ENCODE assay signal across 13 mouse cellular contexts in genomic region chr1:89137086-89137816, GRCm38 (mm10).
A peak's percentile ranks its signal among the peaks of the same experiment; 100 is the strongest.
DNase-seq lines count a peak whose midpoint lies in the region; ATAC-seq and TF ChIP-seq lines count a peak whose summit lies in the region.
"Had no signal": no experiment of that assay in that cellular context is flagged by ENCODE, and none has a peak within 500 bp of the region (broad histone marks: within the 10 kb centered on the region; RNA-seq: fewer than 3 reads in every experiment).

No protein-coding gene starts in this region.

- no peak overlapping the region for H3K4me3 ChIP-seq in forebrain, embryonic 15.5 days
- no peak overlapping the region for H3K4me3 ChIP-seq in forebrain, embryonic 13.5 days
- no peak overlapping the region for H3K4me3 ChIP-seq in kidney, embryonic 16.5 days (ENCODE audit: low read length)
- no peak overlapping the region for H3K4me3 ChIP-seq in neural tube, embryonic 11.5 days (ENCODE audit: low read depth, low read length)
- H3K4me3 ChIP-seq in stomach, postnatal 0 days (ENCODE audit: low read depth, low read length), result no peak overlapping the region
- H3K4me3 ChIP-seq: embryonic facial prominence, embryonic 15.5 days; liver, embryonic 15.5 days had no signal

- no peak for TF ChIP-seq CTCF in stomach, postnatal 0 days (IDR thresholded peaks at IDR 0.05; ENCODE audit: low read depth)

- WGBS in forebrain, embryonic 15.5 days, result 81% methylated on average over 13 of the region's 13 CpGs
- WGBS in forebrain, embryonic 13.5 days, result 85% methylated on average over 13 of the region's 13 CpGs
- WGBS in kidney, embryonic 16.5 days, result 50% methylated on average over 13 of the region's 13 CpGs
- 84% methylated on average over 13 of the region's 13 CpGs for WGBS in neural tube, embryonic 11.5 days
- 82% methylated on average over 13 of the region's 13 CpGs for WGBS in stomach, postnatal 0 days

- no peak for DNase-seq in kidney, postnatal 25 days
- DNase-seq in neural tube, embryonic 11.5 days (ENCODE audit: low spot score), result no peak
- DNase-seq in neural tube, embryonic 10.5 days (ENCODE audit: extremely low spot score, low spot score), result no peak
- DNase-seq in stomach, postnatal 0 days (ENCODE audit: low spot score), result no peak
- DNase-seq in B cell, adult 2 months, result no peak
- DNase-seq: cerebellum, adult 9-11 months; thymus, postnatal 14 days had no signal

- TF ChIP-seq EP300 in stomach, postnatal 0 days (optimal IDR thresholded peaks at IDR 0.05), result no peak

- no peak overlapping the region for H3K9ac ChIP-seq in forebrain, embryonic 15.5 days (replicated peaks)
- no peak overlapping the region for H3K9ac ChIP-seq in forebrain, embryonic 13.5 days
- H3K9ac ChIP-seq in kidney, embryonic 16.5 days (replicated peaks; ENCODE audit: low read length), result no peak overlapping the region
- H3K9ac ChIP-seq in neural tube, embryonic 11.5 days (ENCODE audit: low read length), result no peak overlapping the region
- no peak overlapping the region for H3K9ac ChIP-seq in stomach, postnatal 0 days (ENCODE audit: low read length)
- H3K9ac ChIP-seq: embryonic facial prominence, embryonic 15.5 days; liver, embryonic 15.5 days had no signal

- no peaks in the 10 kb centered on the region for H3K27me3 ChIP-seq in forebrain, embryonic 15.5 days
- no peaks in the 10 kb centered on the region for H3K27me3 ChIP-seq in forebrain, embryonic 13.5 days
- H3K27me3 ChIP-seq in kidney, embryonic 16.5 days (ENCODE audit: insufficient read depth, low read length), result no peaks in the 10 kb centered on the region
- H3K27me3 ChIP-seq in neural tube, embryonic 11.5 days (ENCODE audit: control insufficient read depth, insufficient read depth, low read length), result no peaks in the 10 kb centered on the region
- H3K27me3 ChIP-seq in stomach, postnatal 0 days (ENCODE audit: control insufficient read depth, insufficient read depth, low read length), result no peaks in the 10 kb centered on the region
- H3K27me3 ChIP-seq: embryonic facial prominence, embryonic 15.5 days; liver, embryonic 15.5 days had no signal

- no peak overlapping the region for H3K27ac ChIP-seq in forebrain, embryonic 15.5 days (replicated peaks)
- H3K27ac ChIP-seq in forebrain, embryonic 13.5 days, result no peak overlapping the region; the same call in 1 of the 2 replicates
- no peak overlapping the region for H3K27ac ChIP-seq in kidney, embryonic 16.5 days (ENCODE audit: low read length)
- 0 out of 2 replicates have a peak overlapping the region, but pooled peaks have one; percentile 23 for H3K27ac ChIP-seq in neural tube, embryonic 11.5 days (ENCODE audit: low read depth, low read length)
- no peak overlapping the region for H3K27ac ChIP-seq in stomach, postnatal 0 days (replicated peaks)
- H3K27ac ChIP-seq: embryonic facial prominence, embryonic 15.5 days; liver, embryonic 15.5 days; macrophage had no signal

- no peaks in the 10 kb centered on the region for H3K36me3 ChIP-seq in forebrain, embryonic 15.5 days
- H3K36me3 ChIP-seq in forebrain, embryonic 13.5 days (ENCODE audit: poor library complexity, severe bottlenecking), result peaks cover 12% of the 10 kb centered on the region
- peaks cover 15% of the 10 kb centered on the region for H3K36me3 ChIP-seq in kidney, embryonic 16.5 days (ENCODE audit: insufficient read depth, low read length)
- H3K36me3 ChIP-seq in neural tube, embryonic 11.5 days (ENCODE audit: control insufficient read depth, insufficient read depth, low read length), result peaks cover 5% of the 10 kb centered on the region
- H3K36me3 ChIP-seq in stomach, postnatal 0 days (ENCODE audit: control insufficient read depth, insufficient read depth, low read length), result peaks cover 3% of the 10 kb centered on the region; the same call in 1 of the 2 replicates
- H3K36me3 ChIP-seq: liver, embryonic 15.5 days had no signal

- H3K4me2 ChIP-seq in forebrain, embryonic 15.5 days (replicated peaks), result no peak overlapping the region
- H3K4me2 ChIP-seq in forebrain, embryonic 13.5 days, result no peak overlapping the region
- no peak overlapping the region for H3K4me2 ChIP-seq in kidney, embryonic 16.5 days (replicated peaks; ENCODE audit: low read depth, low read length)
- H3K4me2 ChIP-seq in neural tube, embryonic 11.5 days (ENCODE audit: low read depth), result no peak overlapping the region
- H3K4me2 ChIP-seq in stomach, postnatal 0 days (replicated peaks; ENCODE audit: low read depth), result no peak overlapping the region
- H3K4me2 ChIP-seq: embryonic facial prominence, embryonic 15.5 days; liver, embryonic 15.5 days had no signal

- peaks cover 22% of the 10 kb centered on the region for H3K4me1 ChIP-seq in forebrain, embryonic 15.5 days
- H3K4me1 ChIP-seq in forebrain, embryonic 13.5 days, result peaks cover 28% of the 10 kb centered on the region
- H3K4me1 ChIP-seq in kidney, embryonic 16.5 days (ENCODE audit: insufficient read depth, low read length), result peaks cover 38% of the 10 kb centered on the region
- no peaks in the 10 kb centered on the region for H3K4me1 ChIP-seq in neural tube, embryonic 11.5 days (ENCODE audit: control insufficient read depth, insufficient read depth, low read length)
- no peaks in the 10 kb centered on the region; the same call in 1 of the 2 replicates for H3K4me1 ChIP-seq in stomach, postnatal 0 days (replicated peaks; ENCODE audit: control insufficient read depth, insufficient read depth)
- H3K4me1 ChIP-seq: liver, embryonic 15.5 days had no signal

- H3K9me3 ChIP-seq in forebrain, embryonic 15.5 days, result no peaks in the 10 kb centered on the region; the same call in 1 of the 2 replicates
- H3K9me3 ChIP-seq in forebrain, embryonic 13.5 days (replicated peaks), result no peaks in the 10 kb centered on the region
- peaks cover 7% of the 10 kb centered on the region for H3K9me3 ChIP-seq in kidney, embryonic 16.5 days (ENCODE audit: low read length)
- H3K9me3 ChIP-seq in neural tube, embryonic 11.5 days (ENCODE audit: control insufficient read depth, low read length), result no peaks in the 10 kb centered on the region
- H3K9me3 ChIP-seq in stomach, postnatal 0 days (ENCODE audit: control insufficient read depth, low read length), result no peaks in the 10 kb centered on the region
- H3K9me3 ChIP-seq: embryonic facial prominence, embryonic 15.5 days; liver, embryonic 15.5 days had no signal

- 0 out of 2 replicates have a peak, but pooled peaks have one; percentile 28 for ATAC-seq in forebrain, embryonic 15.5 days (replicated peaks)
- no peak for ATAC-seq in forebrain, embryonic 13.5 days
- peak; percentile 52; the same call in 1 of the 2 replicates for ATAC-seq in kidney, embryonic 16.5 days (ENCODE audit: low FRiP score, low TSS enrichment)
- ATAC-seq in neural tube, embryonic 11.5 days (ENCODE audit: insufficient read depth, low FRiP score, low TSS enrichment), result no peak
- no peak for ATAC-seq in stomach, postnatal 0 days (ENCODE audit: low FRiP score, low TSS enrichment)

Comparison
In these comparisons a context has a peak if more than half of its experiments do, and no peak if none do; other contexts are left out.
1. ATAC-seq: peak in forebrain, embryonic 15.5 days (single experiment) and kidney, embryonic 16.5 days (single experiment); none in forebrain, embryonic 13.5 days (single experiment), neural tube, embryonic 11.5 days (single experiment) and stomach, postnatal 0 days (single experiment).